Mouse (Mus musculus) 3T3-L1 (cell line): ENCODE results near the gene Clec14a.
"Not testable (repeated sequence)": the region's sequence is repeated elsewhere in the genome, so short reads cannot be mapped to it uniquely, and the experiment has no call there.

Source experiments
- DNase-seq: peaks from one replicate; pipeline ENCODE4 v3.0.0-alpha.2; 2015; ENCODE audit warnings: low read depth, low spot score

Gene Clec14a

DNA sequence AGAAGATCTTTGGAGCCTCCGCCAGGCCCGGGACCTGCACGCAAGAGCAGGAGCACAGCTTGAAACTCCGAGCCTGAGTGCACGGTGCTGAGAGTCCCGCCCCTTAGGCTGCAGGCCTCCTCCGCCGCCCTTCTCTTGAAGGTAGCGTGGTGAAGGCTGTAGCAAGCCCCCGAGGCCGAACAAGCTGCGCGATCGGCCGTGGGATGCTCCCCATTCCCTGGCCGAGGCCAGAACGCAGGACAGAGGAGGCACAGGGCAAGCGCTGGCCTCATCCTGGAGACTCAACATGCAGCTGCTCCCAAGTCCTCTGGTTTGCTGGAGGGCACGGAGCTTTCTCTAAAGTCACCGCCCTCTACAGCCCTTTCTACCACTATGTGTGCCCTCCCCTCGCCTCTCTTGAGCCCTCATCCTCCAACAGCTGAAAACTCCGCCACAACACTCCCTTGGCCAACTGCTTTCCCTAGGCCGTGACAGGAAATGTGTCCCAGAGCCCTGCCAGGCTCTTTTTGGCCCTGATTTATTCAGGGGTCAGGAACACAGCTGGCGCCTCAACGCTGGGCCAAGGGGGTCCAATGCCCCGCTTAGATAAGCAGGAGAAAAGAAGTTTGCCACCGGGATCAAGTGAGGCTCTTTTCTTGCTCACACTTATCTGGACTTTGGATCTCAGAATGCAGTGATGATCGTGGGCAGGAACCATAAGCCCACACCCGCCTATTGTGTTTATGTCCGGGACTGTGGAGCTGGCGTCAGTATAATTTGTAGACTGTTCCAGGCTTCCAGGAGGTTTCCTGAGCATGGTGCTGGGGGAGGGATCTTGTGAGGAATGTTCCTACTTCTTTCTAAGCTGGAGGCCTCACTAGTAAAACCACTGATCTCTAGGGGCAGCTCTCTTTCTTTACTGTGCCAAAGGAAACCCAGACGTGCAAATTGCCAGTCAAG is at the start of gene Clec14a:
TSS of gene Clec14a (minus strand) at position 728 of the 939 bp plus-strand sequence.
- DNase-seq = peak; percentile 72

DNA sequence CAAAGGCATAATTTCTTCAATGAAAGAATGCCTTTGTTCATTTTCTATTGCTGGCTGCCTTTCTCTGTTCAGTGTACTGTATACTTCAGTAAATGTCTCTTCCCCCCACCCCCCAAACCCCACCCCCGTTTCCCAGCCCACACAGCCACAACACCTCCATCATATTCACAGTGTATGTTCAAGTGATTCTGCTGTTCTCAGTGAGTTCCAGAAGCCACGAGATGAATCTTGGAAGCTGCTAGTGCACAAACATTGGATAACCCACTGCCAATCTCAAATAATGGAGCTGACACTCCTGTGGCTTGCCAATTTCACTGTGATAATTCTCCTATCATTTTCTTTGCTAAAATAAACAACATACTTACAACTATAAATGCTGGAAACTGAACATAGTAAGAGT is 38.7 kb upstream of the Clec14a start:
- no peak for DNase-seq

DNA sequence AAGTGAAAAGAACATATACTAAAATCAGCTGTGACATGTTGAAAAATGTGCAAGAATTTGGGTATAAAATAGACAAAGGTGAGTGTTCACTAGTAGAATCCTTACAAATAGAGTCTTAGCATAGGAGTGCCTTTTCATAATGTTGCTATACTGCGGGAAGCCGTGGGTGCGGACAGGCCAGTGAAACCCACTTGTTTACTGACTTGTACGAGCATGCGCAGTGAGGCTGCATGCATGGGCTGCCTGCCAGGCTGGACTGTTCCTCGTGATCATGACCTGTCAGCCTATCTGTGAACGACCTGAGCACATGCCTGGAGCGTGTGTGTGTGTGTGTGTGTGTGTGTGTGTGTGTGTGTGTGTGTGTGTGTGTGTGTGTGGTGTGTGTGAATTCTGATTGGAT is 37.3 kb upstream of the Clec14a start:
- DNase-seq = not testable (repeated sequence)

DNA sequence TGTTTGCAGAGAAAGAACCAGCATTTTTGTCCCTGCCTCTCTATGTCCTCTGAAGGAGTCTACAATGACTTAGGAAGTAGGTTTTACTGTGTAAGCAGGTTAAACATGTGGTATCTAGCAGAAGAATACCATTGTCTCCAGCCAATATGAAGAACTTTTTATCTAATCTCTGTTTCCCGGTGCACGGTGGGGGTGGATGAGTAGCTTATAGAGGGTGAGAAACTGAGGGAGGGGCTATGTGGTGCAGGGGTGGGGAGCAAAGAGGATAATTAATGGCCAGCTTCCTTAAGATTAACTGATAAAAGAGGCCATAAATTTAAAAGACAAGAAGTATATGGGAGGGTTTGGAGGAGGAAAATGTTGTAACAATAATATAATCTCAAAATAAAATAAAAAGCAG is 36.5 kb upstream of the Clec14a start:
- no peak for DNase-seq

DNA sequence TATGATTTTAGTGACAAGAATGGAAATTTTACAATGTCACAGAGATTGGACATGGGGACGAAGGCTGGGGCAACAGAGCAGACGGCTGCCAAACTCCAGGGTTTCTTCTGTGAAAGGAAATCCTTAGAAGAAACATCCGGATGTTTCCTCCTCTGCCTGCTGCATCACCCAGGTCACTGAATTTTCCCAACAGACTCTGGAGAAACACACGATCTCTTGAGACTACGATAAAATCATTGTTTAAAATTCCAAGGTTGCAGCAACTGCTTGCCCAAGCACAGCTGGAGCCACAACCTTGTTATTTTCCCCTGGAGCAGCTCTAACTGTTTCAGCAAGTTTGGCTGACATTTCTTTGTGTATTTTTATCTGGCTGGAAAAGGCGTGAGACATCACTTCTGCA is 27.9 kb upstream of the Clec14a start:
- no peak for DNase-seq

DNA sequence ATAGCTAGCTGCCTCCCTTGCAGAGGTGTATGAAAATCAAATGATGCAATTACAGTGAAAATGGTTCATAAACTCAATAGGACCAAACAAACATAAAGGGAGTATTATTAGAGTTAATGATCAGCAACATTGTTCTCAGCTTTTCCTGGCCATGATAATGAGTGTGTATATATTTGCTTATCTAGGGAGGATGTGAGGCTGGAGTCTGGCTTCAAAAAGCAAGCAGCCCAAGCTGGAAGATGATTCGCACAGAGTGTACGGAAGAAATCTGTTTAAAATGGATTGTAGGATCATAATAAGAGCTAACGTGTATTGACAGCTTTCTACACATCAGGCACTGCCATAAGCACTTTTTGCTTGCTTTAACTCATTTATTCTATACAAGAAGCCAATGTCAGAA is 16.8 kb upstream of the Clec14a start:
- no peak for DNase-seq

DNA sequence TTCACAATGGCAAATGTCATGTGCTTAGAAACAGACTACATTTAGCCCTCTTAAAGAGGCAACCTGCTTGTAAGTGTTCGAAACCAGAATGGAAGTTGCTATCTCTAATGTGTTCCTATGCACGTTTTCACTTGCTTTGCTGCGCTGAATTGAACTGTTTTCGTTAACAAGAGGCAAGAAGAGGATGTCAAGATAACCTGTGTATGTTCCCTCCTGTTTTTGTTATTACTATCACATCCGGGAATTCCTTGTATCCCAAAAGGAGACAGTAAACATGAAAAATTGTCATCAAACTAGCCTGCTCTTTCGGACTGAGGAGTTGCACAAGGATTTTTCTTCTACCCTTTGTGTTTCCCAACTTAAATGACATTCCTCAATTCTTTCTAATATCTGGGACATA is 1.4 kb upstream of the Clec14a start:
- DNase-seq = no peak

DNA sequence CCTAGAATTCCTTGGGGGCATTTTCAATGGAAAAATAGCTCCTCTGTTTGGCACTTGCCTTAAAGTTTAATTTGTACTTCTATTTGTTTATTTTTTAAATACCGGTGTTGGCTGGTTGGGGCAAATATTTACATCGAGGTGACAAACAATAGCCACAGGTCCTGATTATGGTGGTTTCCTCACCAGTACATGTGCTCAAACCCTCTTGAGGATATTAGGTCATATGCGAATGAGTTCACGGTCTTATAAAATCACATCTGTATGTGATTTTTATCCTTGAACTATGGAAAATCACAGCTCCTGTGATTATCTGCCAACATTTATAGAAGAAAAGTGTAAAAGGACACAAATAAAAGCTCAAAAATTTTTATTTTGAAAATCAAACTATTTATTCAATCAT is 415 bp upstream of the Clec14a start:
- peak; percentile 62 for DNase-seq

DNA sequence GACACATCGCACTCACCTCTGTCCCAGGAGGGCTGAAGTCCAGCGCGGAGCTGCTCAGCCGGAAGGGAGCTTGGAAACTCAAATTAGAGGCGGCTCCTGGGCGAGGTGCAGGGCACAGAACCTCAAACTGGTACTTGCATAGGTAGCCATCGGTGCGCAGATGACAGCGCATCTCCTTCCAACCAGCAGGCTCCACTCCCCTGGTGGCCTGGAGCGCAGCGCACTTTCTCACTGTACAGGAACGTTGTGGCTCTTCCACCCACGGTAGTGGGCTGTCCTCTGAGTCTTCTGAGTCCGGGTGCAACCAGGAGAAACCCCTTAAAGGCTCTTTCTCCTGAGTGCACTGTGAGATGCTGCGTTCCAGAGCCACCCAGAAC is 916 bp downstream of the Clec14a start:
- no peak for DNase-seq

DNA sequence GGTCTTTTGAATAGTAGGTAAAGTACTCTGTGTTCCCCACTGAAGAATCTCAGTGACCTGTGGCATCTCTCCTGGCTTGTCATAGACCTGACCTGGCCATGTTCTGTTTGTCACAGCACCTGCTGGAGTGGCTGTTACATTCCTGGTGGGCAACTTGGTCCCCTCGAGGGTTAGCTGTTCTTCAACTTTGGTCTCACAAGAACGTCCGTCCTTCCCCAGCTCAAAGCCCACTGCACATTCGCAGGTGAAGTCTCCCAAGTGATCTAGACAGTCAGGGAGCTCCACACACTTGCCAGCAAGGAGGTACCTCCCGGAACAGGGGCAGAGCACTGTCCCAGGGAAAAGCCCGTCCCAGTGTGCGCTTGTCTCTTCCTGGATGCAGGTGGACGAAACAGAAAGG is 1.3 kb downstream of the Clec14a start:
- DNase-seq = no peak

DNA sequence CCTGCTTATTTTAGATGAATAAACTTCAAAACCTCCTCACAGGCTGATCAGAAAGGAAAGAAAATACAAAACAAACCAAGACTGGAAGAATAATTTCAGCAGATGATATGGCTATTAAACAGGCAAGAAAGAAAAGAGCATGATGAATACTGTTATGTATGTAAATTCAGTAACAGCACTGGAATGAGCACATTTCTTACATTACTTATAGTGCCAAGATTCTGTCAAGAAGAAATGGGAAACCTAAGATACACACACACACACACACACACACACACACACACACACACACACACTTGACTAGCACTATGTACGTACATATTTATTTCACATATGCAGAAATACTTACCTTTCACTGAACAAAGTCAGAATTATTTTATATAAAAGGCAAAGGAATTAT is 17.2 kb downstream of the Clec14a start:
- DNase-seq = no peak

DNA sequence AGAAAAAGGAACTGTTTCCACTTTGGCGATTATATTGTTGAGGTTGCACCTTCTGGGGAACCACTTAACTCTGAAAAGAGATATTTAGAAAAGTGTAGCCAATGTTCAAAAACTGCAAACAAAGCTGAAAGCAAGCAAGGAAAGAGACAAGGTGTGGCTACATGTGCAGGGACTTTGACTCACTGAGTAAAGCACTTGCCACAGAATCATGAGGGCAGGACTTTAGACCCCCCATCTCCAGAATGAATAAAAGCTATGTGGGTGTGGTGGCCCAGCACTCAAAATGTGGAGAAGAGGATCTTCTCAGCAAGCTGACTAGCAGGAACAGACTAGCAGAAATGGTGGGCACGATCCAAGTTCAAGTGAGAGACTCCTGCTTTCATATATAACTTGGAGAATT is 36.6 kb downstream of the Clec14a start:
- no peak for DNase-seq

DNA sequence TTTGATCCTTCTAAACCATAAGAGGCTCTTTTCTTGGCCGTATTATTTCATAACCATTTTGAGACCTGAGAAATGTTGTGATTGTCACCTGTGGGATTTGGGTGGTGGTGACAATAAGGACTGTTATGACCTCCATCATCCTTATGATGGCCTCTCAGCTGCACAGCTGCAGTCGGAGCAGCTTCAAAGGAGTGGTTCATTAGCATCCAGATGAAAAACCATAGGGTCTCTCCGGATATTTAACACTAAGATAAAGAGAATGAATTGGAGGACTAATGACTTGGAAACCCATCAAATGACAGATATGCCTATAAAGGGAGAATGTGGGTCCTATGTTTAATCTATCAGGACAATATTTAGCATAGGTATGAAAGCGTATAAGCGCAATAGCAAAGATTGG is 43.4 kb downstream of the Clec14a start:
- DNase-seq = no peak

DNA sequence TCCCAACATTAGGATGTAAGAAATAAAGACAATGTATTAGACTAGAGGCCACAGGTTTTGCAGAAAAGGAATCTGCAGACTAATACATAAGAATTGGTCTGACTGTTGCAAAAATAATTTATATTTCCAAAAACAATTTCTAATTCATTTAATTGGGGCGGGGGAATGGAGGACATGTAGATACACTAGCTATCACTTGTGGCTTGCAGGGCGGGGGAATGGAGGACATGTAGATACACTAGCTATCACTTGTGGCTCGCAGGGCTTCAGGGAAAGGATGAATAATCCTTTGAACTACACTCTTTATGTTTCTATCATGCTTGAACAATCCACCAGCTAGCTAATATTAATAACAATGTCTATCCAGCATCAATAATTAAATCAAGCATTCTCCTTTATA is 50.0 kb downstream of the Clec14a start:
- DNase-seq = no peak

DNA sequence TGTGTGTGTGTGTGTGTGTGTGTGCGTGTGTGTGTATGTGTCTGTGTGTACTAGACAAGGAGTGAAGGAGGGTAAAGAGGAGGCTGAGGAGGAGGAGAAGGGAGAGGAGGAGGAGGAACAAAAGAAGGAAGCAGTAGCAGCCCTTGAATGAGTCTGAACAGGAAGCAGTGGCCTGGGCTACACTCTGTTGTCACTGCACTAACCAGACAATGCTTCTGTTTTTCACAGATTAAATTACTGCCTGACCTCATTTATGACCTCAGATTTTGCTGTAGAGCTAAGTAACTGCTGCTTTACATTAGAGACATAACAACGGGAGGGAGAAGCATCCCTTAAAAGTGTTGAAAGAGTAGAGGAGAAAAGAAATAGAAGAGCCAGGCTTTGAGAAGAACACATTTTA is 52.9 kb downstream of the Clec14a start:
- DNase-seq = no peak
